Mouse (Mus musculus): ENCODE results near the gene Arl15. TPM values are rescaled to one million over a fixed set of nuclear protein-coding genes. Genes with fewer than 3 reads are reported as not detected.

The Arl15 gene
- polyA plus RNA-seq, 1 experiment from 2014 or later = 4.9 TPM

DNA sequence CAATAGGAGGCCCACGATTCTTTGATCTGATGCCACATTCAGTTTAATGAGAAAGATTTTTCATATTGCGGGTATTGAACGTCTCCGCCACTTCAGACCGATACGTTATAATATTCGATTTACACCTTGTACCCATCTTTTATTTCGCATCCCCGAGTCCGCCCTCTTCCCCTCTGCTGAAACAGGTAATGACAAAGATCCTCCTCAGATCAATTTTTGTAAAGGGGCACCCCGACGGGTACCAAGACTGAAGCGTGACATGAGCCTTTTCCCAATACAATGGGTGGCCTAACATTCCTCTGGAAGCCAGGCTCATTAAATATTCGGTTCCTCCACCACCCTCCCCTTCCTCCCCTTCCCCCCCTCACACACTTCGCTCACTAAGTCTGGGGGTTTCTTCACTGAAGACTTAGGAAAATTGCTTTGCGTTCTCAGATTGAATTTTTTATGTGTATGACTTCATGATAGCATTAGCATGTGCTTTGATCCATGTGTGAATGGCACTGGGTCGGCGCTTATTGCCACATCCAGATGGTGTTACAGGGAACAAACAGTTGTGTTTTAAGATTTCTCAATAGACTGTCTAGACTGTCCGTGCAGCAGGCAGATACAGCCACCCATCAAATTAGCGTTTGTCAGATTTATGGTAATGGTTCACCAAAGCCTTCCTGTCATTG, 85.5 kb downstream of the Arl15 start:
- ATAC-seq = no peak
- no peak overlapping the region for H3K27ac ChIP-seq (ENCODE audit: low read depth, low read length)
- no peaks in the 10 kb centered on the region for H3K27me3 ChIP-seq (replicated peaks; ENCODE audit: control insufficient read depth, insufficient read depth, low read length)
- H3K4me2 ChIP-seq (replicated peaks; ENCODE audit: low read depth) = no peak overlapping the region
- no peaks in the 10 kb centered on the region for H3K4me1 ChIP-seq (replicated peaks; ENCODE audit: control insufficient read depth, insufficient read depth, low read length)
- H3K9me3 ChIP-seq (ENCODE audit: control insufficient read depth) = no peaks in the 10 kb centered on the region
- TF ChIP-seq CTCF (IDR thresholded peaks at IDR 0.05; ENCODE audit: low read depth) = no peak
- H3K36me3 ChIP-seq (ENCODE audit: control insufficient read depth, insufficient read depth) = no peaks in the 10 kb centered on the region
- WGBS = 68% methylated on average over 20 of the region's 20 CpGs
- H3K4me3 ChIP-seq (ENCODE audit: low read depth, low read length) = no peak overlapping the region
- H3K9ac ChIP-seq (ENCODE audit: low read depth, low read length) = no peak overlapping the region

GRCm38 (mm10) chr13:113880564-113881171, 86.4 kb downstream of the Arl15 start:
- H3K27ac ChIP-seq (ENCODE audit: low read depth, low read length) = no peak overlapping the region
- no peak for TF ChIP-seq CTCF (IDR thresholded peaks at IDR 0.05; ENCODE audit: low read depth)
- H3K27me3 ChIP-seq (replicated peaks; ENCODE audit: control insufficient read depth, insufficient read depth, low read length) = no peaks in the 10 kb centered on the region
- H3K4me1 ChIP-seq (replicated peaks; ENCODE audit: control insufficient read depth, insufficient read depth, low read length) = no peaks in the 10 kb centered on the region
- H3K9me3 ChIP-seq (ENCODE audit: control insufficient read depth) = no peaks in the 10 kb centered on the region
- no peak for ATAC-seq
- no peak overlapping the region for H3K9ac ChIP-seq (ENCODE audit: low read depth, low read length)
- 65% methylated on average over 19 of the region's 19 CpGs for WGBS
- H3K36me3 ChIP-seq (ENCODE audit: control insufficient read depth, insufficient read depth) = no peaks in the 10 kb centered on the region
- H3K4me3 ChIP-seq (ENCODE audit: low read depth, low read length) = no peak overlapping the region
- no peak overlapping the region for H3K4me2 ChIP-seq (replicated peaks; ENCODE audit: low read depth)

GRCm38 (mm10) chr13:113882959-113883358, 88.7 kb downstream of the Arl15 start:
- no peaks in the 10 kb centered on the region for H3K36me3 ChIP-seq (ENCODE audit: control insufficient read depth, insufficient read depth)
- H3K27ac ChIP-seq (ENCODE audit: low read depth, low read length) = no peak overlapping the region
- no peaks in the 10 kb centered on the region for H3K9me3 ChIP-seq (ENCODE audit: control insufficient read depth)
- H3K27me3 ChIP-seq (replicated peaks; ENCODE audit: control insufficient read depth, insufficient read depth, low read length) = no peaks in the 10 kb centered on the region
- no peaks in the 10 kb centered on the region for H3K4me1 ChIP-seq (replicated peaks; ENCODE audit: control insufficient read depth, insufficient read depth, low read length)
- no peak for TF ChIP-seq CTCF (IDR thresholded peaks at IDR 0.05; ENCODE audit: low read depth)
- ATAC-seq = no peak
- H3K4me2 ChIP-seq (replicated peaks; ENCODE audit: low read depth) = no peak overlapping the region
- 13% methylated on average over 1 of the region's 1 CpGs for WGBS
- H3K4me3 ChIP-seq (ENCODE audit: low read depth, low read length) = no peak overlapping the region
- H3K9ac ChIP-seq (ENCODE audit: low read depth, low read length) = no peak overlapping the region

DNA sequence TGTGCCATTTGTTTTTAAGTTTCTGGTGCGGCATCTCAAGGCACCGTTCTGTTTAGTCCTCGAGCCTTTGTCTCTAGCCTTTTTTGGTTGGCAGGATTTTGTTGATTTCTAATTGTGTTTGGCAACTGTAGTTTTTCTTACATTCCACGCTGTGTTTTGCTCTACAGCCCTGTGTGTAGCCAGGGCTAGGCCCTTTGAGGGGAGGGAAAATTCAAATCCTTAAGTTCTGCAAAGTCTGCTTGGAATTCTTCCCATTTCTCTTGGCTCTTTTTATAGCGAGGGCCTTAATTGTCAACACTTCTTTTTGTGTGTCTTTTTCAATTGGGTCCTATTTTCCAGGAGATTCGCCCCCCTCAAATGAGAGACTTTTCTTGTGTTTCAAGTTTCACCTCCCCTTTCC, 92.8 kb downstream of the Arl15 start:
- H3K27me3 ChIP-seq (replicated peaks; ENCODE audit: control insufficient read depth, insufficient read depth, low read length) = no peaks in the 10 kb centered on the region
- H3K9ac ChIP-seq (ENCODE audit: low read depth, low read length) = no peak overlapping the region
- no peaks in the 10 kb centered on the region for H3K9me3 ChIP-seq (ENCODE audit: control insufficient read depth)
- no peaks in the 10 kb centered on the region for H3K36me3 ChIP-seq (ENCODE audit: control insufficient read depth, insufficient read depth)
- H3K4me2 ChIP-seq (replicated peaks; ENCODE audit: low read depth) = no peak overlapping the region
- no peak overlapping the region for H3K4me3 ChIP-seq (ENCODE audit: low read depth, low read length)
- no peak for TF ChIP-seq CTCF (IDR thresholded peaks at IDR 0.05; ENCODE audit: low read depth)
- WGBS = 75% methylated on average over 6 of the region's 6 CpGs
- no peak overlapping the region for H3K27ac ChIP-seq (ENCODE audit: low read depth, low read length)
- no peak for ATAC-seq
- H3K4me1 ChIP-seq (replicated peaks; ENCODE audit: control insufficient read depth, insufficient read depth, low read length) = no peaks in the 10 kb centered on the region

DNA sequence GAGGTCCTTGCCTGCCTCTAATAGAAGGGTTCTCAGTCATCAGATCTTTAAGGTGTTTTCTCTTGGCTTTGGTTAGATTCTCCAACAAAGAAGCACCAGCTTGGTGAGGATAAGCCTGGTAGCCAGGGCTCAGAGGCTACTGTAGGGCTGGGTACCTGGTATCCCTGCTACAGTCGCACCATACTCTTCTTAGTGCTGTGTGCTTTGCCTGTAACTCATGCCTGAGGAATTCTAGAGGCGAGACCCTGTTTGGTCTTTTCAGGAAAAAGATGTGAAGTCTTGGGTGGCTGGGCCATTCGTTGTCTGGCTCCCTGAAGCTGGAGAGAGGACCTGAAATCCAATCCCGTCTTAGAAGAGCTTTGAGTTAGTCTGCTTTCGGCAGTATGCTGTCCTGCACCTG, 93.8 kb downstream of the Arl15 start:
- WGBS = 71% methylated on average over 5 of the region's 5 CpGs
- ATAC-seq = no peak
- Histone ChIP-seq H3K27ac (ENCODE audit: low read depth, low read length) (no peak overlapping the region), H3K4me1 (replicated peaks; ENCODE audit: control insufficient read depth, insufficient read depth, low read length) (no peaks in the 10 kb centered on the region), H3K9me3 (ENCODE audit: control insufficient read depth) (no peaks in the 10 kb centered on the region), H3K27me3 (replicated peaks; ENCODE audit: control insufficient read depth, insufficient read depth, low read length) (no peaks in the 10 kb centered on the region), H3K4me3 (ENCODE audit: low read depth, low read length) (no peak overlapping the region), H3K9ac (ENCODE audit: low read depth, low read length) (no peak overlapping the region), H3K36me3 (ENCODE audit: control insufficient read depth, insufficient read depth) (no peaks in the 10 kb centered on the region), H3K4me2 (replicated peaks; ENCODE audit: low read depth) (no peak overlapping the region)
- TF ChIP-seq CTCF (IDR thresholded peaks at IDR 0.05; ENCODE audit: low read depth) = no peak

GRCm38 (mm10) chr13:113888704-113889103, 94.4 kb downstream of the Arl15 start:
- ATAC-seq = no peak
- H3K9me3 ChIP-seq (ENCODE audit: control insufficient read depth) = no peaks in the 10 kb centered on the region
- TF ChIP-seq CTCF (IDR thresholded peaks at IDR 0.05; ENCODE audit: low read depth) = no peak
- H3K4me3 ChIP-seq (ENCODE audit: low read depth, low read length) = no peak overlapping the region
- WGBS = 78% methylated on average over 16 of the region's 16 CpGs
- H3K9ac ChIP-seq (ENCODE audit: low read depth, low read length) = no peak overlapping the region
- H3K4me1 ChIP-seq (replicated peaks; ENCODE audit: control insufficient read depth, insufficient read depth, low read length) = no peaks in the 10 kb centered on the region
- H3K4me2 ChIP-seq (replicated peaks; ENCODE audit: low read depth) = no peak overlapping the region
- H3K27ac ChIP-seq (ENCODE audit: low read depth, low read length) = no peak overlapping the region
- no peaks in the 10 kb centered on the region for H3K36me3 ChIP-seq (ENCODE audit: control insufficient read depth, insufficient read depth)
- no peaks in the 10 kb centered on the region for H3K27me3 ChIP-seq (replicated peaks; ENCODE audit: control insufficient read depth, insufficient read depth, low read length)

All from intestine, postnatal 0 days (tissue).